Mouse (Mus musculus): ENCODE results near the gene Nacad. TPM values are rescaled to one million over a fixed set of nuclear protein-coding genes. Genes with fewer than 3 reads are reported as not detected.

Nacad gene
- polyA plus RNA-seq, 1 experiment from 2014 or later = 2.5 TPM

GRCm38 (mm10) chr11:6603224-6603623 lies 2.6 kb downstream of the Nacad start:
- H3K9me3 ChIP-seq (ENCODE audit: low read depth, low read length) = no peaks in the 10 kb centered on the region
- 0 out of 2 replicates have a peak, but pooled peaks have one; percentile 1 for ATAC-seq (ENCODE audit: insufficient read depth)
- no peak overlapping the region for H3K9ac ChIP-seq
- peaks cover 24% of the 10 kb centered on the region for H3K27me3 ChIP-seq (ENCODE audit: insufficient read depth, low read length)
- TF ChIP-seq CTCF (IDR thresholded peaks at IDR 0.05; ENCODE audit: low read depth) = no peak
- 71% methylated on average over 9 of the region's 9 CpGs for WGBS
- no peak for DNase-seq
- H3K4me3 ChIP-seq (ENCODE audit: low read depth, low read length) = no peak overlapping the region
- H3K4me1 ChIP-seq (ENCODE audit: insufficient read depth) = peaks cover 7% of the 10 kb centered on the region
- 0 out of 2 replicates have a peak overlapping the region, but pooled peaks have one; percentile 60 for H3K4me2 ChIP-seq
- no peak overlapping the region for H3K27ac ChIP-seq (ENCODE audit: low read depth)
- peaks cover 1% of the 10 kb centered on the region; the same call in 1 of the 2 replicates for H3K36me3 ChIP-seq (ENCODE audit: insufficient read depth)

DNA sequence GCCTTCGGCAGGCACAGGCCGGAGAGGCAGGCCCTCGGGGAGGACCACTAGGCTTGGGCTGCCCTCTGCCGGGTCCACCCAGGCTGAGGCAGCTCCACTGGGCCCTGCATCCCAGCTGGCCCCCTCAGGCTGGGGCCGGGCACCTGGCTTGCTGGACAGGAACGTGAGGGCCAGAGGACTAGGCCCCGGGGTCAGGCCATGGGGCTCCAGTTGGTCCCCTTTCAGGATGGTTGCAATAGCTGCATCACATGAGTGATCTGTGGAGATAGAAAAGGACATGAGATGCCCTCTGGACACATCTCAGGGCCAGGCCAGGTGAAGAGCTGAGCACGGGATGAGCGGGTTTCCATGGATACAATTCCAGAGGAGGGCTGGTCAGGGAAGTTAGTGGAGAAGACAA lies 3.2 kb downstream of the Nacad start:
- TF ChIP-seq CTCF (IDR thresholded peaks at IDR 0.05; ENCODE audit: low read depth) = no peak
- no peak overlapping the region for H3K27ac ChIP-seq (ENCODE audit: low read depth)
- no peaks in the 10 kb centered on the region for H3K9me3 ChIP-seq (ENCODE audit: low read depth, low read length)
- peaks cover 24% of the 10 kb centered on the region for H3K27me3 ChIP-seq (ENCODE audit: insufficient read depth, low read length)
- H3K4me3 ChIP-seq (ENCODE audit: low read depth, low read length) = no peak overlapping the region
- no peak overlapping the region for H3K9ac ChIP-seq
- no peak for DNase-seq
- H3K4me1 ChIP-seq (ENCODE audit: insufficient read depth) = peaks cover 7% of the 10 kb centered on the region
- no peak overlapping the region for H3K4me2 ChIP-seq
- 76% methylated on average over 9 of the region's 9 CpGs for WGBS
- ATAC-seq (ENCODE audit: insufficient read depth) = no peak
- H3K36me3 ChIP-seq (ENCODE audit: insufficient read depth) = peaks cover 7% of the 10 kb centered on the region

DNA sequence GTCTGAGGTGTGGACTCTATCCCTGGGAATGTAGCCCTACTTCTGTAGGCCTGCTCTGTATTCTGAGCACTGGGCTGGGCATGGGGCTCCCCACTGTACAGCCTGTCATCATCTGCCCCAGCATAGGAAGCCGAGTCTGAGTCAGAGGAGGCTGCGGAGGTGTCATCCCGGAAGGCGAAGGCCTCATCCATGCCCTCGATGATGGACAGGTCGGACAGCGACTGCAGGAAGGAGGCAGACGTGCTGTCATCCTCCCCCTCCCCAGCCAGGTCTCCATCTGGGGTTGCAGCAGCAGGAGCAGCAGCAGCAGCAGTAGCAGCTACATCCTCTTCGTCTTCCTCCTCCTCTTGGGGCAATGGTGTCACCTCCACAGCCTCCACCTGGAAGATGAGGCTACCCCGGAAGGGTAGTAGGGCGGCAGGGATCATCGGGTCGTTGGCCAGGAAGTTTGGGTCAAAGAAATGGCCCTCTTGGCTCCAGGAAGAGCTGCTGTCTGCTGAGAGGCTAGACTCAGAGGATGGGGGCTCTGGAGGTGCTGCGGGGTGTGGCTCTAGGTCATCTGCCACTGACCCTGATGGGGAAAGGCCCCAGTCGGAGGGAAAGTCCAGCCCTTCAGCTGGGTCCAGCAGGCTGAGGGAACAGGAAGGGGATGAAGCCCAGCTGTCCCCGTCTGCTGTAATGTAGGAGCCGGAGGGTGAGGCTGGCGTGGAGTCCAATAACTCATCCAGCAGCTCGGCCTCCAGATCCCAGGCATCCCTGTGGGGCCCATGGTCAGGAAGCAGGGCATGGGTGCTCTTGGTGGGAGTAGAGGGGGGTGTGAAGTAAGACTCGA lies 4.0 kb downstream of the Nacad start:
- H3K4me2 ChIP-seq = no peak overlapping the region

GRCm38 (mm10) chr11:6600284-6600944 lies 5.4 kb downstream of the Nacad start:
- Histone ChIP-seq H3K4me1 (ENCODE audit: insufficient read depth) (peaks cover 4% of the 10 kb centered on the region), H3K9ac (no peak overlapping the region), H3K36me3 (ENCODE audit: insufficient read depth) (peaks cover 30% of the 10 kb centered on the region), H3K4me3 (ENCODE audit: low read depth, low read length) (no peak overlapping the region), H3K27ac (ENCODE audit: low read depth) (no peak overlapping the region), H3K27me3 (ENCODE audit: insufficient read depth, low read length) (peaks cover 10% of the 10 kb centered on the region), H3K9me3 (ENCODE audit: low read depth, low read length) (no peaks in the 10 kb centered on the region), H3K4me2 (no peak overlapping the region)
- no peak for ATAC-seq (ENCODE audit: insufficient read depth)
- DNase-seq = no peak
- TF ChIP-seq CTCF (IDR thresholded peaks at IDR 0.05; ENCODE audit: low read depth) = no peak
- 77% methylated on average over 8 of the region's 8 CpGs for WGBS

More for the DNA sequence above, 4.0 kb downstream of the Nacad start:
- Histone ChIP-seq H3K4me1 (ENCODE audit: insufficient read depth) (peaks cover 7% of the 10 kb centered on the region), H3K36me3 (ENCODE audit: insufficient read depth) (peaks cover 15% of the 10 kb centered on the region), H3K9me3 (ENCODE audit: low read depth, low read length) (no peaks in the 10 kb centered on the region), H3K27ac (ENCODE audit: low read depth) (no peak overlapping the region), H3K4me3 (ENCODE audit: low read depth, low read length) (no peak overlapping the region), H3K27me3 (ENCODE audit: insufficient read depth, low read length) (peaks cover 24% of the 10 kb centered on the region), H3K9ac (no peak overlapping the region)
- DNase-seq = no peak
- ATAC-seq (ENCODE audit: insufficient read depth) = no peak
- 57% methylated on average over 20 of the region's 20 CpGs for WGBS
- TF ChIP-seq CTCF (IDR thresholded peaks at IDR 0.05; ENCODE audit: low read depth) = no peak

GRCm38 (mm10) chr11:6599831-6600230 lies 6.0 kb downstream of the Nacad start:
- TF ChIP-seq CTCF (IDR thresholded peaks at IDR 0.05; ENCODE audit: low read depth) = no peak
- H3K36me3 ChIP-seq (ENCODE audit: insufficient read depth) = peaks cover 35% of the 10 kb centered on the region
- no peaks in the 10 kb centered on the region for H3K9me3 ChIP-seq (ENCODE audit: low read depth, low read length)
- H3K4me2 ChIP-seq = no peak overlapping the region
- 83% methylated on average over 6 of the region's 6 CpGs for WGBS
- no peak overlapping the region for H3K9ac ChIP-seq
- H3K4me3 ChIP-seq (ENCODE audit: low read depth, low read length) = no peak overlapping the region
- H3K27ac ChIP-seq (ENCODE audit: low read depth) = no peak overlapping the region
- H3K4me1 ChIP-seq (ENCODE audit: insufficient read depth) = peaks cover 4% of the 10 kb centered on the region; the same call in 1 of the 2 replicates
- H3K27me3 ChIP-seq (ENCODE audit: insufficient read depth, low read length) = 0 out of 2 replicates have a peak, but pooled peaks cover 6% of the 10 kb centered on the region
- ATAC-seq (ENCODE audit: insufficient read depth) = no peak
- no peak for DNase-seq

GRCm38 (mm10) chr11:6599011-6599681 lies 6.7 kb downstream of the Nacad start:
- H3K36me3 ChIP-seq (ENCODE audit: insufficient read depth) = peaks cover 42% of the 10 kb centered on the region
- H3K4me1 ChIP-seq (ENCODE audit: insufficient read depth) = 0 out of 2 replicates have a peak, but pooled peaks cover under 1% of the 10 kb centered on the region
- ATAC-seq (ENCODE audit: insufficient read depth) (peak; percentile 4; the same call in 1 of the 2 replicates), DNase-seq (no peak)
- H3K9me3 ChIP-seq (ENCODE audit: low read depth, low read length) = no peaks in the 10 kb centered on the region
- no peaks in the 10 kb centered on the region for H3K27me3 ChIP-seq (ENCODE audit: insufficient read depth, low read length)
- H3K9ac ChIP-seq = no peak overlapping the region
- H3K27ac ChIP-seq (ENCODE audit: low read depth) = no peak overlapping the region
- H3K4me3 ChIP-seq (ENCODE audit: low read depth, low read length) = no peak overlapping the region
- H3K4me2 ChIP-seq = no peak overlapping the region
- TF ChIP-seq CTCF (IDR thresholded peaks at IDR 0.05; ENCODE audit: low read depth) = no peak
- 19% methylated on average over 27 of the region's 27 CpGs for WGBS

Data from lung, embryonic 14.5 days (tissue).